Mouse (Mus musculus): ENCODE results near the gene Amtn. TPM values are rescaled to one million over a fixed set of nuclear protein-coding genes. Genes with fewer than 3 reads are reported as not detected.
"Not testable (repeated sequence)": the region's sequence is repeated elsewhere in the genome, so short reads cannot be mapped to it uniquely, and the experiment has no call there.

The Amtn gene
- 0.47 TPM in 1 of 2 replicates, not detected in the other for polyA plus RNA-seq (2014; fragmentation: Nextera tagmentation; extraction: Ambion mirVana)

- 77% methylated on average over 4 of the region's 4 CpGs for WGBS
- no peaks in the 10 kb centered on the region for H3K36me3 ChIP-seq (ENCODE audit: control insufficient read depth, insufficient read depth, low read length)
- H3K9ac ChIP-seq (ENCODE audit: low read depth, low read length) = no peak within 1 kb of the TSS
- H3K27ac ChIP-seq (replicated peaks; ENCODE audit: low read depth, low read length) = no peak within 1 kb of the TSS
- no peaks in the 10 kb centered on the region for H3K9me3 ChIP-seq (ENCODE audit: control insufficient read depth, low read length)
- H3K4me3 ChIP-seq (ENCODE audit: low read depth, low read length) = no peak within 1 kb of the TSS
- ATAC-seq (ENCODE audit: low read depth) (no peak), DNase-seq (ENCODE audit: low spot score) (no peak)
- no peaks in the 10 kb centered on the region for H3K4me1 ChIP-seq (ENCODE audit: control insufficient read depth, insufficient read depth, low read length)
- H3K4me2 ChIP-seq (ENCODE audit: low read depth, low read length) = no peak within 1 kb of the TSS
- H3K27me3 ChIP-seq (replicated peaks; ENCODE audit: control insufficient read depth, insufficient read depth, low read length) = no peaks in the 10 kb centered on the region
Observed at GRCm38 (mm10) chr5:88375808-88376207, at the start of gene Amtn. Gene Amtn (plus strand): TSS chr5:88376108.

- H3K9me3 ChIP-seq (ENCODE audit: control insufficient read depth, low read length); H3K4me2 ChIP-seq (ENCODE audit: low read depth, low read length); H3K4me3 ChIP-seq (ENCODE audit: low read depth, low read length); H3K36me3 ChIP-seq (ENCODE audit: control insufficient read depth, insufficient read depth, low read length); DNase-seq (ENCODE audit: low spot score); H3K27ac ChIP-seq (replicated peaks; ENCODE audit: low read depth, low read length); ATAC-seq (ENCODE audit: low read depth); H3K4me1 ChIP-seq (ENCODE audit: control insufficient read depth, insufficient read depth, low read length); H3K9ac ChIP-seq (ENCODE audit: low read depth, low read length); H3K27me3 ChIP-seq (replicated peaks; ENCODE audit: control insufficient read depth, insufficient read depth, low read length): not testable (repeated sequence)
- WGBS = 52% methylated on average over 2 of the region's 2 CpGs
Observed at GRCm38 (mm10) chr5:88348533-88348932, 27.4 kb upstream of the Amtn start.

DNA sequence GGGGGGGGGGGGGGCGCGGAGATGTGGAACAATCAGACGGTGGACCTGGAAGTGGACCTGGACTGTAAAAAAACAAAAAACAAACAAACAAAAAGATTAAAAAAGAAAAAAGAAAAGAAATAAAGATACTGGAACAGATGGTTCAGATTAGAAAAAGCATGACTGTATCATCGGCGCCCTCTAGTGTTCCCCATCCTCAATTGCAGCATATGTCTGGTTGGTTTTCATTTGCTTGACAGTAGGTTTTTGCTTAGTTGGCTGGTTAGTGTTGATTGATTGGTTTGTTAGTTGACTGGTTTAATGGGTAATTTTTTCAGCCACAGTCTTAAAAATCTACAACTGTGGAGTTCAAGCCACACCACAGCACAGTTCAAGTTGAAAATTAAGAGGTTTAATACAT, 11.1 kb upstream of the Amtn start:
- Histone ChIP-seq H3K4me1 (ENCODE audit: control insufficient read depth, insufficient read depth, low read length) (no peaks in the 10 kb centered on the region), H3K9ac (ENCODE audit: low read depth, low read length) (no peak overlapping the region), H3K9me3 (ENCODE audit: control insufficient read depth, low read length) (no peaks in the 10 kb centered on the region), H3K4me2 (ENCODE audit: low read depth, low read length) (no peak overlapping the region), H3K36me3 (ENCODE audit: control insufficient read depth, insufficient read depth, low read length) (no peaks in the 10 kb centered on the region), H3K4me3 (ENCODE audit: low read depth, low read length) (no peak overlapping the region), H3K27me3 (replicated peaks; ENCODE audit: control insufficient read depth, insufficient read depth, low read length) (no peaks in the 10 kb centered on the region), H3K27ac (replicated peaks; ENCODE audit: low read depth, low read length) (no peak overlapping the region)
- no peak for ATAC-seq (ENCODE audit: low read depth)
- WGBS = 0% methylated on average over 3 of the region's 5 CpGs
- DNase-seq (ENCODE audit: low spot score) = peak; percentile 17

DNA sequence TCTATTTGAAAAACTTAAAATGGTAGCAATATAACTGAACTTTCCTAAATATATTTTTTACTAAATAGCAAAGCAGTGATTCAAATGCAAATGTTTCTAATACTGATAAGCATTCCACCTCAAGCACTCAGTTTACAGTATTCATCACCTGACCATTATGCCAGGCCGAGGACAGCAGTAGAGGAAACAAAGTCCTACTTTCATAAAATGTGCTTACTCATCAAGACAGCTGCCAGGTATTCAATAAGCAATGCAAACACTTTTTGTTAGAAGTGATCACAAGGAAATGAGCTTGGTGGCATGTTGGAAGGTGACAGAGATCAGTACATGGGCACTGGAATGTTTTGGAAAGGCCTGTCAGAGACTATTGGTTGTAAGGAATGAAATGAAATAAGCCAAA, 9.0 kb upstream of the Amtn start:
- Histone ChIP-seq H3K36me3 (ENCODE audit: control insufficient read depth, insufficient read depth, low read length) (no peaks in the 10 kb centered on the region), H3K4me1 (ENCODE audit: control insufficient read depth, insufficient read depth, low read length) (no peaks in the 10 kb centered on the region), H3K27ac (replicated peaks; ENCODE audit: low read depth, low read length) (no peak overlapping the region), H3K4me2 (ENCODE audit: low read depth, low read length) (no peak overlapping the region), H3K27me3 (replicated peaks; ENCODE audit: control insufficient read depth, insufficient read depth, low read length) (no peaks in the 10 kb centered on the region), H3K4me3 (ENCODE audit: low read depth, low read length) (no peak overlapping the region), H3K9me3 (ENCODE audit: control insufficient read depth, low read length) (no peaks in the 10 kb centered on the region), H3K9ac (ENCODE audit: low read depth, low read length) (no peak overlapping the region)
- ATAC-seq (ENCODE audit: low read depth) (no peak), DNase-seq (ENCODE audit: low spot score) (no peak)
- WGBS = 58% methylated on average over 1 of the region's 1 CpGs

GRCm38 (mm10) chr5:88370578-88371232, 5.2 kb upstream of the Amtn start:
- WGBS = 68% methylated on average over 6 of the region's 6 CpGs

GRCm38 (mm10) chr5:88372563-88372962, 3.3 kb upstream of the Amtn start:
- no peak overlapping the region for H3K4me3 ChIP-seq (ENCODE audit: low read depth, low read length)
- DNase-seq (ENCODE audit: low spot score) (no peak), ATAC-seq (ENCODE audit: low read depth) (no peak)
- H3K4me2 ChIP-seq (ENCODE audit: low read depth, low read length) = no peak overlapping the region
- no peak overlapping the region for H3K27ac ChIP-seq (replicated peaks; ENCODE audit: low read depth, low read length)
- H3K9me3 ChIP-seq (ENCODE audit: control insufficient read depth, low read length) = no peaks in the 10 kb centered on the region
- no peaks in the 10 kb centered on the region for H3K36me3 ChIP-seq (ENCODE audit: control insufficient read depth, insufficient read depth, low read length)
- WGBS = 83% methylated on average over 6 of the region's 6 CpGs
- H3K9ac ChIP-seq (ENCODE audit: low read depth, low read length) = no peak overlapping the region
- H3K27me3 ChIP-seq (replicated peaks; ENCODE audit: control insufficient read depth, insufficient read depth, low read length) = no peaks in the 10 kb centered on the region
- no peaks in the 10 kb centered on the region for H3K4me1 ChIP-seq (ENCODE audit: control insufficient read depth, insufficient read depth, low read length)

More at GRCm38 (mm10) chr5:88370578-88371232, 5.2 kb upstream of the Amtn start:
- H3K27me3 ChIP-seq (replicated peaks; ENCODE audit: control insufficient read depth, insufficient read depth, low read length) = no peaks in the 10 kb centered on the region
- no peak overlapping the region for H3K9ac ChIP-seq (ENCODE audit: low read depth, low read length)
- no peak overlapping the region for H3K27ac ChIP-seq (replicated peaks; ENCODE audit: low read depth, low read length)
- H3K4me2 ChIP-seq (ENCODE audit: low read depth, low read length) = no peak overlapping the region
- DNase-seq (ENCODE audit: low spot score) (no peak), ATAC-seq (ENCODE audit: low read depth) (no peak)
- H3K9me3 ChIP-seq (ENCODE audit: control insufficient read depth, low read length) = no peaks in the 10 kb centered on the region
- H3K4me3 ChIP-seq (ENCODE audit: low read depth, low read length) = no peak overlapping the region
- no peaks in the 10 kb centered on the region for H3K4me1 ChIP-seq (ENCODE audit: control insufficient read depth, insufficient read depth, low read length)
- no peaks in the 10 kb centered on the region for H3K36me3 ChIP-seq (ENCODE audit: control insufficient read depth, insufficient read depth, low read length)

- H3K4me3 ChIP-seq (ENCODE audit: low read depth, low read length); DNase-seq (ENCODE audit: low spot score); ATAC-seq (ENCODE audit: low read depth); H3K27ac ChIP-seq (replicated peaks; ENCODE audit: low read depth, low read length); H3K36me3 ChIP-seq (ENCODE audit: control insufficient read depth, insufficient read depth, low read length); H3K9me3 ChIP-seq (ENCODE audit: control insufficient read depth, low read length); H3K27me3 ChIP-seq (replicated peaks; ENCODE audit: control insufficient read depth, insufficient read depth, low read length); H3K9ac ChIP-seq (ENCODE audit: low read depth, low read length); H3K4me1 ChIP-seq (ENCODE audit: control insufficient read depth, insufficient read depth, low read length); H3K4me2 ChIP-seq (ENCODE audit: low read depth, low read length): not testable (repeated sequence)
- 84% methylated on average over 2 of the region's 2 CpGs for WGBS
Observed at GRCm38 (mm10) chr5:88391960-88392359, 16.1 kb downstream of the Amtn start.

GRCm38 (mm10) chr5:88398581-88398980, 22.7 kb downstream of the Amtn start:
- no peak overlapping the region for H3K4me3 ChIP-seq (ENCODE audit: low read depth, low read length)

GRCm38 (mm10) chr5:88399849-88400248, 23.9 kb downstream of the Amtn start:
- ATAC-seq (ENCODE audit: low read depth) (no peak), DNase-seq (ENCODE audit: low spot score) (peak; percentile 91)
- H3K36me3 ChIP-seq (ENCODE audit: control insufficient read depth, insufficient read depth, low read length) = no peaks in the 10 kb centered on the region
- H3K4me3 ChIP-seq (ENCODE audit: low read depth, low read length) = no peak overlapping the region
- 8% methylated on average over 6 of the region's 6 CpGs for WGBS
- peaks cover 3% of the 10 kb centered on the region; the same call in 1 of the 2 replicates for H3K27me3 ChIP-seq (replicated peaks; ENCODE audit: control insufficient read depth, insufficient read depth, low read length)
- H3K9ac ChIP-seq (ENCODE audit: low read depth, low read length) = no peak overlapping the region
- no peak overlapping the region for H3K27ac ChIP-seq (replicated peaks; ENCODE audit: low read depth, low read length)
- H3K9me3 ChIP-seq (ENCODE audit: control insufficient read depth, low read length) = no peaks in the 10 kb centered on the region
- H3K4me1 ChIP-seq (ENCODE audit: control insufficient read depth, insufficient read depth, low read length) = no peaks in the 10 kb centered on the region
- H3K4me2 ChIP-seq (ENCODE audit: low read depth, low read length) = no peak overlapping the region

More at GRCm38 (mm10) chr5:88398581-88398980, 22.7 kb downstream of the Amtn start:
- ATAC-seq (ENCODE audit: low read depth) = no peak
- WGBS = 69% methylated on average over 5 of the region's 5 CpGs
- H3K4me2 ChIP-seq (ENCODE audit: low read depth, low read length) = no peak overlapping the region
- no peak for DNase-seq (ENCODE audit: low spot score)
- no peaks in the 10 kb centered on the region for H3K36me3 ChIP-seq (ENCODE audit: control insufficient read depth, insufficient read depth, low read length)
- H3K4me1 ChIP-seq (ENCODE audit: control insufficient read depth, insufficient read depth, low read length) = no peaks in the 10 kb centered on the region
- no peak overlapping the region for H3K27ac ChIP-seq (replicated peaks; ENCODE audit: low read depth, low read length)
- H3K9ac ChIP-seq (ENCODE audit: low read depth, low read length) = no peak overlapping the region
- H3K9me3 ChIP-seq (ENCODE audit: control insufficient read depth, low read length) = no peaks in the 10 kb centered on the region
- H3K27me3 ChIP-seq (replicated peaks; ENCODE audit: control insufficient read depth, insufficient read depth, low read length) = peaks cover 3% of the 10 kb centered on the region; the same call in 1 of the 2 replicates
